Mouse (Mus musculus) brain, embryonic 14.5 days (tissue): ENCODE data around the gene Fsip1.

Experiments used
- CTCF ChIP-seq: fragments of 200-500 bp; IDR thresholded peaks from 2 replicates; pipeline ENCODE4 v1.5.1; 2012; ENCODE audit warnings: inconsistent platforms, mild to moderate bottlenecking, moderate library complexity, borderline replicate concordance; ENCODE audit not compliant: insufficient read depth, insufficient read length; ENCODE audit errors: extremely low read depth
- POLR2A ChIP-seq: fragments of 200-500 bp; IDR thresholded peaks from 2 replicates; pipeline ENCODE4 v1.6.1; 2012; ENCODE audit warnings: mild to moderate bottlenecking, inconsistent platforms, borderline replicate concordance; ENCODE audit not compliant: poor library complexity, insufficient read depth, insufficient read length, severe bottlenecking; ENCODE audit errors: extremely low read depth

- TF ChIP-seq CTCF (no peak), POLR2A (no peak)
Measured at GRCm38 (mm10) chr2:118228486-118229079, 28.2 kb downstream of the Fsip1 start.
